Mouse (Mus musculus) intestine, embryonic 15.5 days (tissue): ENCODE measurements around the gene Kpna3. TPM values are rescaled to one million over a fixed set of nuclear protein-coding genes. Genes with fewer than 3 reads are reported as not detected.

ENCODE experiments used
- ATAC-seq: fragments of 200-750 bp; cut with Nextera tagmentation; 2 replicates; pipeline ENCODE4 v1.8.0; 2017; ENCODE audit warnings: moderate TSS enrichment, moderate library complexity
- H3K27ac ChIP-seq: fragments of 300-500 bp; sonication (generic); 2 replicates; pipeline ENCODE4 v1.5.1; 2015; ENCODE audit warnings: mild to moderate bottlenecking, inconsistent platforms
- H3K27me3 ChIP-seq: fragments of 300-500 bp; sonication (generic); replicated peaks from 2 replicates; pipeline ENCODE4 v1.6.1; 2015; ENCODE audit warnings: inconsistent platforms
- H3K36me3 ChIP-seq: fragments of 300-500 bp; sonication (generic); 2 replicates; pipeline ENCODE4 v1.6.1; 2015; ENCODE audit warnings: inconsistent platforms
- H3K4me1 ChIP-seq: fragments of 300-500 bp; sonication (generic); replicated peaks from 2 replicates; pipeline ENCODE4 v1.6.1; 2015; ENCODE audit warnings: inconsistent platforms
- H3K4me2 ChIP-seq: fragments of 300-500 bp; sonication (generic); replicated peaks from 2 replicates; pipeline ENCODE4 v1.6.1; 2015; ENCODE audit warnings: mild to moderate bottlenecking, inconsistent platforms
- H3K4me3 ChIP-seq: fragments of 300-500 bp; sonication (generic); replicated peaks from 2 replicates; pipeline ENCODE4 v1.5.1; 2015; ENCODE audit warnings: inconsistent platforms
- H3K9ac ChIP-seq: fragments of 300-500 bp; sonication (generic); 2 replicates; pipeline ENCODE4 v1.6.1; 2015; ENCODE audit warnings: inconsistent platforms
- H3K9me3 ChIP-seq: fragments of 300-500 bp; sonication (generic); 2 replicates; pipeline ENCODE4 v1.6.1; 2016; ENCODE audit warnings: inconsistent platforms
- WGBS: fragments of 180-500 bp; shearing (Covaris S2); methylation state at CpG from one replicate; pipeline ENCODE4 v1.1.7; 2015; 5-methylcytosine and 5-hydroxymethylcytosine counted together
- polyA plus RNA-seq: library from polyadenylated mRNA; unstranded; fragments of >200 nt; fragmentation: Nextera tagmentation; extraction: Ambion mirVana; gene quantifications from 2 replicates; pipeline ENCODE4 v1.2.1, GENCODE M21; 2015

Gene Kpna3
- polyA plus RNA-seq, 1 experiment from 2014 or later = 47.1 TPM

- H3K27me3 ChIP-seq = no peaks in the 10 kb centered on the region
- no peak overlapping the region for H3K27ac ChIP-seq
- WGBS = 93% methylated on average over 2 of the region's 2 CpGs
- no peak overlapping the region for H3K4me3 ChIP-seq
- no peak overlapping the region for H3K9ac ChIP-seq
- H3K9me3 ChIP-seq = no peaks in the 10 kb centered on the region
- no peaks in the 10 kb centered on the region for H3K36me3 ChIP-seq
- H3K4me2 ChIP-seq = no peak overlapping the region
- no peaks in the 10 kb centered on the region for H3K4me1 ChIP-seq
- ATAC-seq = no peak
These were observed 14.5 kb downstream of the Kpna3 start for GRCm38 (mm10) chr14:61425080-61425665.

GRCm38 (mm10) chr14:61415719-61416118 lies 24.0 kb downstream of the Kpna3 start:
- Histone ChIP-seq H3K27me3 (no peaks in the 10 kb centered on the region), H3K4me1 (no peaks in the 10 kb centered on the region), H3K9ac (no peak overlapping the region), H3K9me3 (no peaks in the 10 kb centered on the region), H3K4me2 (no peak overlapping the region), H3K36me3 (0 out of 2 replicates have a peak, but pooled peaks cover 3% of the 10 kb centered on the region), H3K4me3 (no peak overlapping the region), H3K27ac (no peak overlapping the region)
- no peak for ATAC-seq
- WGBS = 48% methylated on average over 4 of the region's 4 CpGs

GRCm38 (mm10) chr14:61415311-61415710 lies 24.4 kb downstream of the Kpna3 start:
- WGBS = 73% methylated on average over 5 of the region's 5 CpGs
- no peaks in the 10 kb centered on the region for H3K4me1 ChIP-seq
- 0 out of 2 replicates have a peak, but pooled peaks cover 3% of the 10 kb centered on the region for H3K36me3 ChIP-seq
- H3K4me3 ChIP-seq = no peak overlapping the region
- H3K4me2 ChIP-seq = no peak overlapping the region
- no peak for ATAC-seq
- no peak overlapping the region for H3K27ac ChIP-seq
- no peaks in the 10 kb centered on the region for H3K27me3 ChIP-seq
- H3K9ac ChIP-seq = no peak overlapping the region
- no peaks in the 10 kb centered on the region for H3K9me3 ChIP-seq

- 19% methylated on average over 1 of the region's 1 CpGs for WGBS
- Histone ChIP-seq H3K27ac (no peak overlapping the region), H3K9me3 (no peaks in the 10 kb centered on the region), H3K36me3 (0 out of 2 replicates have a peak, but pooled peaks cover 3% of the 10 kb centered on the region), H3K4me2 (no peak overlapping the region), H3K27me3 (no peaks in the 10 kb centered on the region), H3K4me3 (no peak overlapping the region), H3K9ac (no peak overlapping the region), H3K4me1 (no peaks in the 10 kb centered on the region)
- no peak for ATAC-seq
These were observed 24.9 kb downstream of the Kpna3 start for GRCm38 (mm10) chr14:61414808-61415207.

- 65% methylated on average over 5 of the region's 5 CpGs for WGBS
- Histone ChIP-seq H3K4me3 (no peak overlapping the region), H3K36me3 (0 out of 2 replicates have a peak, but pooled peaks cover 3% of the 10 kb centered on the region), H3K27ac (no peak overlapping the region), H3K4me2 (no peak overlapping the region), H3K27me3 (no peaks in the 10 kb centered on the region), H3K9me3 (no peaks in the 10 kb centered on the region), H3K9ac (no peak overlapping the region), H3K4me1 (no peaks in the 10 kb centered on the region)
- ATAC-seq = no peak
These were observed 25.5 kb downstream of the Kpna3 start for GRCm38 (mm10) chr14:61414199-61414598.

GRCm38 (mm10) chr14:61413686-61414085 lies 26.0 kb downstream of the Kpna3 start:
- H3K4me3 ChIP-seq = no peak overlapping the region
- ATAC-seq = no peak
- no peaks in the 10 kb centered on the region for H3K27me3 ChIP-seq
- no peak overlapping the region for H3K9ac ChIP-seq
- 69% methylated on average over 3 of the region's 3 CpGs for WGBS
- H3K4me2 ChIP-seq = no peak overlapping the region
- H3K27ac ChIP-seq = no peak overlapping the region
- 0 out of 2 replicates have a peak, but pooled peaks cover 3% of the 10 kb centered on the region for H3K36me3 ChIP-seq
- H3K9me3 ChIP-seq = no peaks in the 10 kb centered on the region
- no peaks in the 10 kb centered on the region for H3K4me1 ChIP-seq

GRCm38 (mm10) chr14:61410020-61410419 lies 29.7 kb downstream of the Kpna3 start:
- H3K9me3 ChIP-seq = no peaks in the 10 kb centered on the region
- no peaks in the 10 kb centered on the region for H3K4me1 ChIP-seq
- no peaks in the 10 kb centered on the region for H3K36me3 ChIP-seq
- WGBS = 52% methylated on average over 2 of the region's 2 CpGs
- no peaks in the 10 kb centered on the region for H3K27me3 ChIP-seq
- no peak overlapping the region for H3K9ac ChIP-seq
- H3K4me2 ChIP-seq = no peak overlapping the region
- no peak overlapping the region for H3K4me3 ChIP-seq
- ATAC-seq = no peak
- H3K27ac ChIP-seq = no peak overlapping the region

GRCm38 (mm10) chr14:61407055-61407454 lies 32.6 kb downstream of the Kpna3 start:
- no peaks in the 10 kb centered on the region for H3K27me3 ChIP-seq
- no peaks in the 10 kb centered on the region for H3K4me1 ChIP-seq
- H3K9me3 ChIP-seq = no peaks in the 10 kb centered on the region
- H3K27ac ChIP-seq = no peak overlapping the region
- H3K9ac ChIP-seq = no peak overlapping the region
- WGBS = 93% methylated on average over 3 of the region's 3 CpGs
- no peak for ATAC-seq
- H3K4me3 ChIP-seq = no peak overlapping the region
- H3K36me3 ChIP-seq = no peaks in the 10 kb centered on the region
- no peak overlapping the region for H3K4me2 ChIP-seq

GRCm38 (mm10) chr14:61405761-61406160 lies 33.9 kb downstream of the Kpna3 start:
- H3K27ac ChIP-seq = no peak overlapping the region
- ATAC-seq = no peak
- no peaks in the 10 kb centered on the region for H3K4me1 ChIP-seq
- no peak overlapping the region for H3K4me2 ChIP-seq
- no peak overlapping the region for H3K4me3 ChIP-seq
- no peaks in the 10 kb centered on the region for H3K27me3 ChIP-seq
- no peaks in the 10 kb centered on the region for H3K36me3 ChIP-seq
- no peaks in the 10 kb centered on the region for H3K9me3 ChIP-seq
- no peak overlapping the region for H3K9ac ChIP-seq

GRCm38 (mm10) chr14:61404941-61405340 lies 34.7 kb downstream of the Kpna3 start:
- Histone ChIP-seq H3K4me3 (no peak overlapping the region), H3K27ac (no peak overlapping the region), H3K9ac (no peak overlapping the region), H3K4me2 (no peak overlapping the region), H3K36me3 (no peaks in the 10 kb centered on the region), H3K27me3 (no peaks in the 10 kb centered on the region), H3K4me1 (no peaks in the 10 kb centered on the region), H3K9me3 (no peaks in the 10 kb centered on the region)
- ATAC-seq = no peak
- WGBS = 91% methylated on average over 3 of the region's 3 CpGs

GRCm38 (mm10) chr14:61394745-61395144 lies 44.9 kb downstream of the Kpna3 start:
- 83% methylated on average over 6 of the region's 6 CpGs for WGBS
- Histone ChIP-seq H3K9me3 (no peaks in the 10 kb centered on the region), H3K9ac (no peak overlapping the region), H3K36me3 (peaks cover 6% of the 10 kb centered on the region; the same call in 1 of the 2 replicates), H3K27me3 (no peaks in the 10 kb centered on the region), H3K27ac (no peak overlapping the region), H3K4me3 (no peak overlapping the region), H3K4me2 (no peak overlapping the region), H3K4me1 (no peaks in the 10 kb centered on the region)
- ATAC-seq = no peak

GRCm38 (mm10) chr14:61390586-61390985 lies 49.1 kb downstream of the Kpna3 start:
- WGBS = 87% methylated on average over 3 of the region's 3 CpGs
- ATAC-seq = no peak
- no peak overlapping the region for H3K9ac ChIP-seq
- H3K27ac ChIP-seq = no peak overlapping the region
- H3K36me3 ChIP-seq = no peaks in the 10 kb centered on the region
- H3K4me3 ChIP-seq = no peak overlapping the region
- no peaks in the 10 kb centered on the region for H3K4me1 ChIP-seq
- no peak overlapping the region for H3K4me2 ChIP-seq
- H3K27me3 ChIP-seq = no peaks in the 10 kb centered on the region
- H3K9me3 ChIP-seq = no peaks in the 10 kb centered on the region

- 92% methylated on average over 2 of the region's 2 CpGs for WGBS
- Histone ChIP-seq H3K27ac (no peak overlapping the region), H3K4me2 (no peak overlapping the region), H3K9me3 (no peaks in the 10 kb centered on the region), H3K4me1 (no peaks in the 10 kb centered on the region), H3K27me3 (no peaks in the 10 kb centered on the region), H3K36me3 (peaks cover 5% of the 10 kb centered on the region; the same call in 1 of the 2 replicates), H3K4me3 (no peak overlapping the region), H3K9ac (no peak overlapping the region)
- no peak for ATAC-seq
These were observed 72.4 kb downstream of the Kpna3 start for GRCm38 (mm10) chr14:61367290-61367689.
